Mouse (Mus musculus) ES-E14 (cell line): ENCODE measurements around the gene Cog7. TPM values are rescaled to one million over a fixed set of nuclear protein-coding genes. Genes with fewer than 3 reads are reported as not detected.

Source experiments
- DNase-seq: peaks from one replicate; pipeline ENCODE4 v3.0.0-alpha.2; 2013; ENCODE audit warnings: low read depth, low spot score
- H3K27ac ChIP-seq: 2 replicates; pipeline ENCODE4 v1.5.1; 2012; ENCODE audit warnings: low read depth, mild to moderate bottlenecking, low read length, moderate library complexity, mixed read lengths; ENCODE audit not compliant: poor library complexity, insufficient read depth, severe bottlenecking
- H3K36me3 ChIP-seq: 2 replicates; pipeline ENCODE4 v1.6.1; 2012; ENCODE audit warnings: mild to moderate bottlenecking, low read length, moderate library complexity, mixed read lengths; ENCODE audit not compliant: control insufficient read depth, poor library complexity, insufficient read depth, severe bottlenecking
- H3K4me1 ChIP-seq, 2 experiments: fragments of 150-350 bp in 1 of 2; sonication (generic) in 1 of 2; 2 replicates each; pipeline ENCODE4 v1.6.1; 2012; ENCODE audit warnings: low read length in 2 of 2, mild to moderate bottlenecking in 1 of 2, mixed read lengths in 1 of 2; ENCODE audit not compliant: control insufficient read depth in 2 of 2, insufficient read depth in 2 of 2, poor library complexity in 1 of 2
- H3K4me3 ChIP-seq, 2 experiments: fragments of 150-350 bp in 1 of 2; sonication (generic) in 1 of 2; 2 replicates each; pipeline ENCODE4 v1.5.1; 2012; ENCODE audit warnings: low read length in 2 of 2, low read depth in 1 of 2, mild to moderate bottlenecking in 1 of 2, mixed read lengths in 1 of 2; ENCODE audit not compliant: insufficient read depth in 1 of 2, poor library complexity in 1 of 2, severe bottlenecking in 1 of 2
- H3K9ac ChIP-seq: 2 replicates; pipeline ENCODE4 v1.6.1; 2012; ENCODE audit warnings: low read depth, mild to moderate bottlenecking, low read length, mixed read lengths; ENCODE audit not compliant: poor library complexity, insufficient read depth, severe bottlenecking
- H3K9me3 ChIP-seq: fragments of 150-350 bp; sonication (generic); 2 replicates; pipeline ENCODE4 v1.6.1; 2012; ENCODE audit warnings: low read depth, mild to moderate bottlenecking, low read length; ENCODE audit not compliant: control insufficient read depth, insufficient read depth
- CHD2 ChIP-seq: IDR thresholded peaks from 2 replicates; pipeline ENCODE4 v1.6.1; 2014; ENCODE audit warnings: mild to moderate bottlenecking, low read depth, low read length, inconsistent platforms
- HCFC1 ChIP-seq: IDR thresholded peaks from 2 replicates; pipeline ENCODE4 v1.6.1; 2012; ENCODE audit warnings: low read length, inconsistent platforms, borderline replicate concordance; ENCODE audit not compliant: insufficient read depth
- MAFK ChIP-seq: IDR thresholded peaks from 2 replicates; pipeline ENCODE4 v1.6.1; 2014; ENCODE audit warnings: mild to moderate bottlenecking, low read depth, low read length, inconsistent platforms; ENCODE audit not compliant: insufficient read depth
- ZC3H11A ChIP-seq: IDR thresholded peaks from 2 replicates; pipeline ENCODE4 v1.6.1; 2012; ENCODE audit warnings: low read depth, mild to moderate bottlenecking, inconsistent platforms, low read length, borderline replicate concordance
- ZNF384 ChIP-seq: IDR thresholded peaks from 2 replicates; pipeline ENCODE4 v1.6.1; 2012; ENCODE audit warnings: low read depth, low read length, inconsistent platforms
- in situ Hi-C, 2 experiments: fragments of 600-800 bp; cut with MboI; formaldehyde crosslinking; loops; one replicate each; pipeline ENCODE4 v1.15.1; 2025; ENCODE audit warnings: low sequenced_read_pairs in 2 of 2, inconsistent platforms in 1 of 2; ENCODE audit not compliant: unreplicated experiment in 2 of 2
- total RNA-seq: library from RNA; depleted of rRNA; stranded (reverse); fragments of 300-350 nt; gene quantifications from 2 replicates; pipeline ENCODE4 v1.2.3, GENCODE M21; 2012

Gene Cog7
- total RNA-seq, 1 experiment = 19.9 TPM

DNA sequence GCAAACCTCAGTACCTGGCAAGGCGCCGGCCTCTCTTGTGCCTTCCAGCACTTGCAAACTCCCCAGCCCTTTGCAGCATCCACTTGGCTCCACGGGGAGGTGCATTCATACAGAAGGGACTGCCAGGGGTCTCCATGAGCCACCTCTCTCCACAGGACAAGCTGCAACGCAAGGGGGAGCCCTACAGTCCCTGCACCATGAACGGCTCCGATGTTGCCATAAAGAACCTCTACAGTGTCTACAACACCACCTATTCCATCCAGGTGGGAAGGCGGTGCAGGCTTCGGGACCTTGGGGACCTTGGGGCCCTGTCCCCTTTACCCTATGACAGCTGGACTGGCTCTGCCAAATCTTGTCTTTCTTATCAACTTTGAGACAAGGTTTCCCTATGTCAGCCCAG is 69.3 kb downstream of the Cog7 start:
- Histone ChIP-seq H3K9me3 (no peaks in the 10 kb centered on the region), H3K9ac (no peak overlapping the region), H3K27ac (no peak overlapping the region), H3K36me3 (no peaks in the 10 kb centered on the region), H3K4me3 (no peak overlapping the region), H3K4me1 (no peaks in the 10 kb centered on the region; a peak in 1 of 4 replicates)
- DNase-seq = no peak
- in situ Hi-C loops = no loop called here
- no peak for TF ChIP-seq CHD2

- Histone ChIP-seq H3K4me1 (no peaks in the 10 kb centered on the region), H3K9me3 (no peaks in the 10 kb centered on the region), H3K27ac (no peak overlapping the region), H3K4me3 (no peak overlapping the region), H3K9ac (no peak overlapping the region), H3K36me3 (no peaks in the 10 kb centered on the region)
- in situ Hi-C loops = no loop called here
- TF ChIP-seq MAFK (no peak), ZC3H11A (no peak), CHD2 (no peak), ZNF384 (no peak), HCFC1 (no peak)
- DNase-seq = no peak
Observed at GRCm38 (mm10) chr7:121906879-121907278, 74.6 kb downstream of the Cog7 start.

DNA sequence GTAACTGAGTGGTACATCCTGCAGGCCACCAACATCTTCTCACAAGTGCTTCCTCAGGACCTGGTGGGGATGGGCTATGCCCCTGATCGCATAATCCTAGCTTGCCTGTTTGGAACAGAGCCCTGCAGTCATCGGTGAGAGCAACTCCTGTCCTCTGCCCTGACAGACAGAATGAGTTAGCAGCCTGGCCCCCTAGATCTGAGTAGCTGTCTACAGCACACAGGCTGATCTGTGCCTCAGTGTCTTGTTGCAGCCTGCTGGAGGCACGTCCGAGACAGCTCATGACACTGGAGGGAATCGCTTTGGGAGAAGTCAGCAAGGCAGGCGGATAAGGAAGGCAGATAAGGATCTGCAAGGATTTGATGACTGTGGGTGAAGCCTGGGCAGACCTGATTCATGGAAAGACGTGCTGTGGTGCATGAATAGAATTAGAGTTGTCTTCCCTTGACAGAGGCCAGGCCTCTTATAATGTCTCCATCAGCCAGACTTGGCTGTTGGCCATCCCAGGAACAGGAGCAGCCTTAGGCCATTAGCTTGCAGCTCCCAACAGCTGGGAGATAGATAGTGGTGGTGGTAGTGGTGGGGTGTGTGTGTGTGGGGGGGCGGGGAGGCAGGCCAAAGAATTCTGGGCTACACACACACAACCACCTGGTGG is 78.6 kb downstream of the Cog7 start:
- H3K9ac ChIP-seq = no peak overlapping the region
- no peaks in the 10 kb centered on the region for H3K4me1 ChIP-seq
- no peak overlapping the region for H3K4me3 ChIP-seq
- TF ChIP-seq ZC3H11A (no peak), ZNF384 (no peak), HCFC1 (no peak), CHD2 (no peak), MAFK (no peak)
- no peaks in the 10 kb centered on the region for H3K36me3 ChIP-seq
- no peak overlapping the region for H3K27ac ChIP-seq
- in situ Hi-C loops = no loop called here
- DNase-seq = no peak
- no peaks in the 10 kb centered on the region for H3K9me3 ChIP-seq

GRCm38 (mm10) chr7:121899940-121900339 is 81.6 kb downstream of the Cog7 start:
- in situ Hi-C loops = no loop called here
- TF ChIP-seq HCFC1 (no peak), MAFK (no peak), CHD2 (no peak), ZC3H11A (no peak), ZNF384 (no peak)
- DNase-seq = no peak
- H3K27ac ChIP-seq = no peak overlapping the region
- no peak overlapping the region for H3K4me3 ChIP-seq
- H3K36me3 ChIP-seq = no peaks in the 10 kb centered on the region
- H3K9ac ChIP-seq = no peak overlapping the region
- H3K4me1 ChIP-seq = no peaks in the 10 kb centered on the region
- no peaks in the 10 kb centered on the region for H3K9me3 ChIP-seq

- Histone ChIP-seq H3K27ac (no peak overlapping the region), H3K4me1 (no peaks in the 10 kb centered on the region), H3K9ac (no peak overlapping the region), H3K9me3 (no peaks in the 10 kb centered on the region), H3K36me3 (no peaks in the 10 kb centered on the region), H3K4me3 (no peak overlapping the region)
- in situ Hi-C loops = no loop called here
- peak; percentile 31 for DNase-seq
- TF ChIP-seq ZNF384 (no peak), HCFC1 (no peak), MAFK (no peak), CHD2 (no peak), ZC3H11A (no peak)
Observed at GRCm38 (mm10) chr7:121899311-121899710, 82.2 kb downstream of the Cog7 start.
